Mouse (Mus musculus): ENCODE results near the gene Eprs. TPM values are rescaled to one million over a fixed set of nuclear protein-coding genes. Genes with fewer than 3 reads are reported as not detected.

The Eprs gene
- total RNA-seq, 2 experiments from 2014 or later: 111 to 118 TPM

- intact Hi-C loops (cut with DNase I; ENCODE audit: low total_unique reads): no loop called here
- DNase-seq: peak; percentile 14
These were observed 76.2 kb downstream of the Eprs start for GRCm38 (mm10) chr1:185438841-185439580.

DNA sequence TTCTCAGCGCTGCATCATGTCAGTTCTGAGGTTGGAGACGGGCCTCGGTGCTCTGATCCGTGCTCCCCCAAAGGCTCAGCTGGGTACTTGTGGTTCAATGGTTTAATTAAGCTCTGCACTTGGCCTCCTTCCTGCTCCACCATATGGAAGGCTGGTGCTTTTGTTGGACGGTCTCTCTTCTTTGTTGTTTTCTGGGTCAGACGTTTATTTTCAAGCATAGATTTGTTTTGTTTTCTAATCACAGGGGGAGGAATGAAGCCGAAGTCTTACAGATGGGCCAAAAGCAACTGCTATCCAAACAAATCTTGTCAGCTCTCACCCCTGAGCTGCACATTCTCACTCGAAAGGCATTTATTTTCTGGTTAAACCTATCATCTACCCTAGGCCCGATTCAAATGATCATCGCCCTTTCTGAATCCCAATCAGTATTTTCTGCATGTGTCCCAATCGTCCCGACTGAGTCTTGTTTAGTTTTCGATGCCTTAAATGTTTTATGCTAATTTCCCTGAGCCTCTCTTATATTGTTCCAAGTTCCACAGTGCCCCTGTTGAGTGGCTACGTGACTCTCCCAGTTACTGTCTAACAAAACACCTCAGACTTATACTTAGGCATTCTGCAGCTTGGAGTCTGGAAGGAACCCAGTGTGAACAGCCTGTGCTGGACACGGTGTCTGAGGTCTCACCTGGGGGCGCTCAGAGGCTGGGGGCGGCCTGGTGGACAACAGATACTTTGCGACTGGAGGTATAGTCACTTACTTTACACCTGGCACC is 79.0 kb downstream of the Eprs start:
- intact Hi-C loops (cut with DNase I; ENCODE audit: low total_unique reads): no loop called here
- no peak for DNase-seq

- intact Hi-C loops (cut with DNase I; ENCODE audit: low total_unique reads): no loop called here
- no peak for DNase-seq
These were observed 86.1 kb downstream of the Eprs start for GRCm38 (mm10) chr1:185448936-185449335.

- DNase-seq: no peak
- intact Hi-C loops (cut with DNase I; ENCODE audit: low total_unique reads): no loop called here
These were observed 86.9 kb downstream of the Eprs start for GRCm38 (mm10) chr1:185449727-185450126.

GRCm38 (mm10) chr1:185451077-185451476 is 88.2 kb downstream of the Eprs start:
- intact Hi-C loops (cut with DNase I; ENCODE audit: low total_unique reads): no loop called here
- DNase-seq: no peak

DNA sequence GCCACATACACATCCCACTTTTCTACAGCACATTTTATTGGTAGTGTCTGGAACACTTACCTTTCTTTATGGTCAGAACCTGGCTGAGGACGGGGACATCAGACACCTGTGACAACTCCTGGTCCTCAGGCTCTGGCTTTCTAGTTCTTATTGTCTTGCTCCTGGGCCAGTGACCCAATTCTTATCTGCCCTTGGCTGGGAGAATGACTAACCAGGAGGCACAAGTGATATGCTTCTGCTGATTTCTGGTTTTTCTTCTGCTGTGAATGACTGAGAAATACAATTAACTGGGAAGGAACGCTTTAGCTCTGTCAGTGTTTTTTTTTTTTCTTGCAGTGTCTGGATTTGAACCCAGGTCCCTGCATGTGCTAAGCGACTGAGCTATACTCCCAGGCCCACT is 88.7 kb downstream of the Eprs start:
- intact Hi-C loops (cut with DNase I; ENCODE audit: low total_unique reads): no loop called here
- DNase-seq: no peak

DNA sequence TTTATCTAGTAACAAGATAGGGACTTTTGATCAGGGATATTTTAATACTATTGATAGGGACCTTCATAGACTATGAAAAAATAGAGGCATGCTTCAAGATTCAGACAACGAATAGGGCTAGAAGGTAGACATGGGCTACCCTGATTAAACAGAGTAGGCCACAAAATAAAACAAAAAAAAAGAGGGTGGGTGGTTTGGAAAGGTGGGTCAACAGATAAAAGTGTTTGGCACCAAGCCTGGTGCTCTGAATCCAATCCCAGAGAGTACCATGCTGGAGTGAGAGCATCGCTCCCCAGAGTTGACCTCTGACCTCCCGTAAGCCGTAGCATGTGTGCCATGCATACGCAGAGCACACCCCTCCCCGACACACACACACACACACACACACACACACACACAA is 89.6 kb downstream of the Eprs start:
- intact Hi-C loops (cut with DNase I; ENCODE audit: low total_unique reads): no loop called here

DNA sequence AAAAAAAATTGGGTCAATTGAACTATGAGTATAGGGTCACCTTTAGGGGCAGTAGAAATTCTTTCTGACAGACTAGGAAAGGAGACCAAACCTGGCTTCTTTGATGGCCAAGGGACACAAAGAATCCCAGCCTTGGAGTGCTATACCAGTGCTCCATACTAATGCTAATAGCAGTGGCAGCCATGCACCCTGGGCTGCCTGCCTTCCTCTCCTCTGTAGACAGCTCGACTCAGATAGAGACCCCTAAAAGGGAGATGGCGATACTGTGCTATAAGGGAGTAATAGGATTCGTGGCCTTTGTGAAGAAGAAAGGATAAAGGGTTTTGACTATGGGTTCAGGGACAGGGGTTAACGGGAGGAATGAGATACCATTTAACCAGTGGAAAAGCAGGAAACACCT is 91.3 kb downstream of the Eprs start:
- DNase-seq: no peak
- intact Hi-C loops (cut with DNase I; ENCODE audit: low total_unique reads): no loop called here

More for the DNA sequence above, 89.6 kb downstream of the Eprs start:
- no peak for DNase-seq

DNA sequence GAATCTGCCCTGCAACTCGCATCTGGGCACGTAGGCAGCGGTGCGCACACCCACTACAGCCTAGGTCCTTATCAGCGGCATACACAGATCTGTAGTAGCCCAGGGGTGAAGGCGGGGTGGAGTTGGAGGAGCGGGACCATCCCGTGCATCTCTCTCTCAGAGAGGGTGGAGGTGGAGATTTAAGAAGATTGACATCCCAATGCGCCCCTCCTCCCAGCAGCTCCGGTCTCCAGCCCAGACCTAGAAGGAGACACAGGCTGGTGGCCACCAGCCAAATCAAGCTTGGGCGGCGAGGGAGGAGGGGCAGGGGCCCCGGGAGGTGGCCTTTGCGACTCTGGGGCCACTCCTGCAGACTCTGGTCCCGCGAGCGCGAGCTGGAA is 91.7 kb downstream of the Eprs start, which contains the start of gene Slc30a10:
Gene Slc30a10 (plus strand): TSS at position 274 of the 380 bp plus-strand sequence.
- DNase-seq: peak; percentile 11
- intact Hi-C loops (cut with DNase I; ENCODE audit: low total_unique reads): no loop called here

DNA sequence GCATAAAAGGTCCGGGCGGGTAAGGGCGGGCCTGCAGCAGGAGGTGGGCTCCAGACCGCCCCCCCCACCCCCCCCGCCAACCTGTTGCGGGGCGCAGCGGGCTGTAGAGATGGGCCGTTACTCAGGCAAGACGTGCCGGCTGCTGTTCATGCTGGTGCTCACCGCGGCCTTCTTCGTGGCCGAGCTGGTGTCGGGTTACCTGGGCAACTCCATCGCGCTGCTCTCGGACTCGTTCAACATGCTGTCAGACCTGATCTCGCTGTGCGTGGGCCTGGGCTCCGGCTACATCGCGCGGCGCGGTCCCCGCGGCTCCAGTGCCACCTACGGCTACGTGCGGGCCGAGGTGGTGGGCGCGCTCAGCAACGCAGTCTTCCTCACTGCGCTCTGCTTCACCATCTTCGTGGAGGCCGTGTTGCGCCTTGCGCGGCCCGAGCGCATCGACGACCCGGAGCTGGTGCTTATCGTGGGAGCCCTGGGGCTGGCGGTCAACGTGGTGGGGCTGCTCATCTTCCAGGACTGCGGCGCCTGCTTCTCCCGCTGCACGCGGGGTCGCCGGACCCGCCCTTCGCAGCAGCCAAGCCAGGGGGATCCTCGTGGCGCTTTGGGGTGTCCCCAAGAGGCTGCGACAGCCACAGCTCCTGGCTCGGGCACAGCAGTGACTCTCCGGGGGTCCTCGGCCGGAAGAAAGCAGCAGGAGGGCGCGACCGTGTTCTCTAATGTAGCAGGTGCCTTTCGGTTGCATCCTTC is 92.3 kb downstream of the Eprs start:
- DNase-seq: peak; percentile 16
- intact Hi-C loops (cut with DNase I; ENCODE audit: low total_unique reads): no loop called here

- intact Hi-C loops (cut with DNase I; ENCODE audit: low total_unique reads): no loop called here
- DNase-seq: no peak
These were observed 93.5 kb downstream of the Eprs start for GRCm38 (mm10) chr1:185456327-185456726.

- intact Hi-C loops (cut with DNase I; ENCODE audit: low total_unique reads): no loop called here
- DNase-seq: no peak
These were observed 97.3 kb downstream of the Eprs start for GRCm38 (mm10) chr1:185460096-185460495.

DNA sequence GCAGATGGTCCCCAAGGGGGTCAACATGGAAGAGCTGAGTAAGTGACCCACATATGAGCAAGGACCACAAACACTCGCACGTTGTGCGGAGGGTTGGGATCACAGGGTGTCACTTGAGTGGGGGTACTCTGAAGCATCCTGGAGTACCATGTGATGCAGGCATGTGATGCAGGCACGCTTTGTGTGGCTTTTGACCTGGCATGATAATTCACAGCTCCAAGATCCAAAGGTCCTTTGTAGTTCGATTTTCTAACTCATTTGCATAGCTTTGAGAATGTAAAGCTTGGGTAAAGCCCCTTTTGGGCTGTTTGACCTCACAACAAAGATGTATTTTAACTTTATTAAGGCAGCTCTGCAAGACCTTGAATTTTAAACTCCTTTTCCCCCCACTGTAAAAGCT is 100.0 kb downstream of the Eprs start:
- DNase-seq: no peak
- intact Hi-C loops (cut with DNase I; ENCODE audit: low total_unique reads): no loop called here

DNA sequence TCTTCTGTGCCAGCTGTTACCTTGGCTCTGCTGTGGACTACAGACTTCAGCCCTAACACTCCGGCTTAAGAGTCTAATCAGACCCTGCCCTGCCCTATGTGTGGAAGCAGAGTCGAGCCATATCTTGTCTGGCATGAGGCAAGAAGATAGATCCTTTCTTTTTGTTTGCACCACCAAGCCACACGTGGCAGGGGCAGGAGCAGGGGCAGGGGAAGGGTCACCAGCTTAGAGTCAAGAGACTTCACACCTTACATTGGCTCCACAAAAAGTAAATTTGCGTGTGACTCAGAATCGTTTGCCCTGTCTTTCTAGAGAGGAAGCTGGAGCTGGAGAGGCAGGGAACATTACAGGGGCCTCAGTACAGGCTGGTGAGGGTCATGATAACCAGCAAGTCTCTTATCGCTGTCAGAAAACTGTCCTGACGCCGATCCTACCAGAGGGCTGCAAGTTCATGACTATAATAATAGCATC is 106.7 kb downstream of the Eprs start:
- intact Hi-C loops (cut with DNase I; ENCODE audit: low total_unique reads): no loop called here
- no peak for DNase-seq

DNA sequence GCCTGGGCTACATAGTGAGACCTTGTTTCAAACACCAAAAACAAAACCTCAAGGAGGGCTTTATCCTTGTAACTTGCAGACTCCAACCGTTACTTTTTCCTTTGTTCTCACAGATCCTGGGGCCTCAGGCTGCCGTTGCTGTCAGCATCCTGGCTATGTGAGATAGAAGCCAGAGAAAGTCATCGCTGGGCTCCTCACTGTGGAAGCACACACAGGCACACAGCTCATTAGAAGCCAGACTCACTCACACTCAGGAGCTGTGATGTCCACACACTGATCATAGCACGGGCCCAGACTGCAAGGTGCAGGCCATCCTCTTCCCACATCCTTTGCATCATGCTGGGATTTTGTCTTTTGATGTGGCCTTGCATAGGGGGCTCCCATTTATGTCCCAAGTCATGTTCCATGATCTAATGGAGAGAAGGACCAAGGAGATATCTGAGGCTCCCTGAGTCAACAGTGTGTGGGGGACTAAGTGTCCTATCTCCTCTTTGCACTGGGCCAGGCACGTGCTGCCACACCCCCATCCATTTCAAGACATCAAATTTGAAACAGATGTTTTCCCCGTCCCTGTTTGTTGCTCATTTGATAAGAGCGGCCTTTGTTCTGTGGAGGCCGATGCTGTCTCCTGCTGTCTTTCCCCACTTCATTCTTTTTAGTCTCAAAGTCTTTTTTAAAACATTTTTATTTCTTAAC is 109.3 kb downstream of the Eprs start:
- DNase-seq: no peak
- intact Hi-C loops (cut with DNase I; ENCODE audit: low total_unique reads): no loop called here

- no peak for DNase-seq
- intact Hi-C loops (cut with DNase I; ENCODE audit: low total_unique reads): no loop called here
These were observed 109.9 kb downstream of the Eprs start for GRCm38 (mm10) chr1:185472730-185473129.

- intact Hi-C loops (cut with DNase I; ENCODE audit: low total_unique reads): no loop called here
- DNase-seq: no peak
These were observed 110.6 kb downstream of the Eprs start for GRCm38 (mm10) chr1:185473437-185473836.

Data from gastrocnemius, postnatal 14 days (tissue).